Mouse (Mus musculus): Measurements from ENCODE around the gene Gm10192. TPM values are rescaled to one million over a fixed set of nuclear protein-coding genes. Genes with fewer than 3 reads are reported as not detected.

Gene Gm10192
- polyA plus RNA-seq, 1 experiment, result not detected

DNA sequence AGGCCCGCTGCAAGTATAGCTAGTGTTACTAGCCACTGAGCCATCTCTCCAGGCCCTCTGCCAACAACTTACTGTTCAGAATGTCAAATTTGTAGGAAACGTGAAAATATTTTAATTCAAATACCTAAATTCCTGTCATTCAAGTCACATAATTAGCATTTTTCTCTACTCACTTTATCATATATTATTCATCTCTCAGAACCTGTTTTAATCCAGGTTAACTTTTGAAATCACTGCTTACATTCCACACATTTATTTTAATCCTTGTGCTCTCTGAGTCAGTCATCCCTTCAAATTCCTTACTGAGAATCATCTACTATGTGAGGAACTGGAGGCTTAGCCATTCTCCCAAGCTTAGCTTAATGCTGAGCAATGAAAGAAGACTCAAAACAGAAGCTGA is 2.6 kb downstream of the Gm10192 start:
- H3K4me1 ChIP-seq (ENCODE audit: control insufficient read depth, insufficient read depth, low read length), result no peaks in the 10 kb centered on the region
- no peaks in the 10 kb centered on the region for H3K36me3 ChIP-seq (ENCODE audit: control insufficient read depth, insufficient read depth, low read length)
- H3K27ac ChIP-seq (ENCODE audit: insufficient read depth, low read depth, low read length), result no peak overlapping the region
- TF ChIP-seq POLR2A (IDR thresholded peaks at IDR 0.05; ENCODE audit: low read depth, low read length), result no peak
- no peak for TF ChIP-seq CTCF (conservative IDR thresholded peaks at IDR 0.05; ENCODE audit: insufficient read depth, insufficient read length, low read depth, low read length)
- H3K4me3 ChIP-seq (ENCODE audit: insufficient read depth, low read depth, low read length), result no peak overlapping the region
- no peaks in the 10 kb centered on the region; the same call in 1 of the 2 replicates for H3K27me3 ChIP-seq (replicated peaks; ENCODE audit: control insufficient read depth, insufficient read depth, low read length)
- DNase-seq, result no peak
- WGBS, result 75% methylated on average over 2 of the region's 2 CpGs

DNA sequence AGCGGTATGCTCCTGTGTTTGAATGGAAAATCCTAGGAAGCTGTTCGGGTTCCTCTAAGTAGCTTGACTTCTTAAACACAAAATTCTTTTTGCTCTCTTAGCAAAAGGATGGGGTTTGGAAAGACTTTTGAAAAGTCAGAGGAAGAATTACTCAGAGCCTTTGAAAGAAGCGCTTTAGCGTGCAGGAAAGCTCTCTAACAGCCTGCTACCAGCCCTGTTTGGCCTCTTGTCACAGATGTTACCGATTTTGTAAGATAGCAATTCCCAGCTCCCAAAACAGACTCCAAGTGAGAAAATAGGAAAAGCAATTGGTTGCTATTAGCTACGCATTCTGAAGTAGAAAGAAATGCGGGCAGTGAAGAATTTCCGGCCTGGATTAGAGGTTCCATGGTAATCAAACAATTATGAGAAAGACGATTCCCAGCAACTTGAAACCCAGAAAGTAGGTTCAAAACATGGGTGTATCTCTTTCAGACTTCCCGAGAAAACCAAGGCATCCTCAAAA is 26.1 kb downstream of the Gm10192 start:
- no peak for TF ChIP-seq POLR2A (IDR thresholded peaks at IDR 0.05; ENCODE audit: low read depth, low read length)
- no peak for TF ChIP-seq CTCF (conservative IDR thresholded peaks at IDR 0.05; ENCODE audit: insufficient read depth, insufficient read length, low read depth, low read length)
- Histone ChIP-seq H3K27me3 (replicated peaks; ENCODE audit: control insufficient read depth, insufficient read depth, low read length) (no peaks in the 10 kb centered on the region), H3K27ac (ENCODE audit: insufficient read depth, low read depth, low read length) (no peak overlapping the region), H3K4me3 (ENCODE audit: insufficient read depth, low read depth, low read length) (no peak overlapping the region), H3K36me3 (ENCODE audit: control insufficient read depth, insufficient read depth, low read length) (no peaks in the 10 kb centered on the region), H3K4me1 (ENCODE audit: control insufficient read depth, insufficient read depth, low read length) (no peaks in the 10 kb centered on the region)
- WGBS, result 78% methylated on average over 10 of the region's 10 CpGs
- no peak for DNase-seq

DNA sequence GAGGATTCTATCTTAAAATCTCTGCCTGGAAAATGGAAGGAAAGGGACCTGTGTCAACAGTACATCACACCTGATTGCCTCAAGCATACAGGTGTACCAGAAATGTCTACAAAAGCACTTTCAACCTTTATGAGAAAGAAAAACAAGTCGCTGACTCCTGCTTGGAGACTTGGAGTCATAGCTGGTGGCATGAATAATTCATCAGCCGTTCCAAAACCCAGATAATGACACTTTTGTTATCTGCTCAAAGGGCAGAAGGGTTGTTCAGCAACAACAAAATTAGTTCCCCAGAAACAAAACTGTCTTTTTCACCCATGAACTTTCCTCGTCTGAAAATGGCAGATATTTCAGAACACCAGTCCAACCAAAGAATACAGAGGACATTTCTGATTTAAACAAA is 26.9 kb downstream of the Gm10192 start:
- H3K36me3 ChIP-seq (ENCODE audit: control insufficient read depth, insufficient read depth, low read length), result no peaks in the 10 kb centered on the region
- no peak overlapping the region for H3K4me3 ChIP-seq (ENCODE audit: insufficient read depth, low read depth, low read length)
- no peak for DNase-seq
- no peak for TF ChIP-seq CTCF (conservative IDR thresholded peaks at IDR 0.05; ENCODE audit: insufficient read depth, insufficient read length, low read depth, low read length)
- TF ChIP-seq POLR2A (IDR thresholded peaks at IDR 0.05; ENCODE audit: low read depth, low read length), result no peak
- H3K27ac ChIP-seq (ENCODE audit: insufficient read depth, low read depth, low read length), result no peak overlapping the region
- no peaks in the 10 kb centered on the region for H3K4me1 ChIP-seq (ENCODE audit: control insufficient read depth, insufficient read depth, low read length)
- WGBS, result 65% methylated on average over 3 of the region's 3 CpGs
- no peaks in the 10 kb centered on the region for H3K27me3 ChIP-seq (replicated peaks; ENCODE audit: control insufficient read depth, insufficient read depth, low read length)

DNA sequence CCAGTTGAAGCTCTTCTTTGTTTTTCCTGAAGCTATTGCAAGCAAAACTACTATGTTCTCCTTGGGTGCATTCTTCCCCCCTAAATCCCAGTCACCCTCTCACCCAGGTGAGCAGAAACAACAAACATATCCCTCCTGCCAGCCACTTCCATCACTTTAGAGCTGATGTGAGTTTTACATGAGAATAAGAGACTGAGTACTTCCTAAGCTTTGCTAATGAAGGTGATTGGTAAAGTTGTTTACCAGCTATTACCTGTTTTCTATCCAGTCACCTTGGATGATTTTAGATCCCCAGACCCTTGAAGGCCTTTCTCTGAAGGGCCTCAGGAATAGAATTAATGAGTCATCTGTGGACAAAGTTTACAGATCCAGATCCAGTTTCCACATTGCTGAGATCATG is 29.4 kb downstream of the Gm10192 start:
- no peaks in the 10 kb centered on the region for H3K4me1 ChIP-seq (ENCODE audit: control insufficient read depth, insufficient read depth, low read length)
- no peak for TF ChIP-seq POLR2A (IDR thresholded peaks at IDR 0.05; ENCODE audit: low read depth, low read length)

DNA sequence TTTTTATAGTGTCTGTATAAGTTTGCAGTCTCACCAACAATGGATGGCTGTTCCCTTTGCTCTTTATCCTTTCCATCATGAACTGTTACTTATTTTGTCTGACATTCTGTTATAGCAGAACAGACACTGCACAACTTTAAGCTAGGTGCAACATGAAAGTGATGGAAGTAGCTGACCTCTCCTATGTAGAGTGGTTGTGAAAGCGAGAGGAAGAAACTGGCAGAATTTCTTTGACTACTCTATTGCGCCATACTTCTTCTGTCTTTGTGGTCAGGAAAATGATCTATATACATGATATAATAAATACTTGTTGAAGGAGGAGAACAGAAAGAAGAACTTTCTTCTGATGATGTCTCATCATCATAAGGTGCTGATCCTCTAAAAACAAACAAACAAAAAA is 40.5 kb downstream of the Gm10192 start:
- no peak for DNase-seq
- TF ChIP-seq POLR2A (IDR thresholded peaks at IDR 0.05; ENCODE audit: low read depth, low read length), result no peak
- no peak for TF ChIP-seq CTCF (conservative IDR thresholded peaks at IDR 0.05; ENCODE audit: insufficient read depth, insufficient read length, low read depth, low read length)
- H3K4me1 ChIP-seq (ENCODE audit: control insufficient read depth, insufficient read depth, low read length), result no peaks in the 10 kb centered on the region
- no peaks in the 10 kb centered on the region for H3K27me3 ChIP-seq (replicated peaks; ENCODE audit: control insufficient read depth, insufficient read depth, low read length)
- no peaks in the 10 kb centered on the region for H3K36me3 ChIP-seq (ENCODE audit: control insufficient read depth, insufficient read depth, low read length)
- no peak overlapping the region for H3K4me3 ChIP-seq (ENCODE audit: insufficient read depth, low read depth, low read length)
- 93% methylated on average over 2 of the region's 2 CpGs for WGBS
- H3K27ac ChIP-seq (ENCODE audit: insufficient read depth, low read depth, low read length), result no peak overlapping the region

More for the DNA sequence above, 29.4 kb downstream of the Gm10192 start:
- H3K27ac ChIP-seq (ENCODE audit: insufficient read depth, low read depth, low read length), result no peak overlapping the region
- no peak overlapping the region for H3K4me3 ChIP-seq (ENCODE audit: insufficient read depth, low read depth, low read length)
- no peaks in the 10 kb centered on the region for H3K27me3 ChIP-seq (replicated peaks; ENCODE audit: control insufficient read depth, insufficient read depth, low read length)
- no peak for DNase-seq
- H3K36me3 ChIP-seq (ENCODE audit: control insufficient read depth, insufficient read depth, low read length), result no peaks in the 10 kb centered on the region

Data from kidney, adult 2 months (tissue).